Mouse (Mus musculus): Measurements from ENCODE around the gene Ccnt1. TPM values are rescaled to one million over a fixed set of nuclear protein-coding genes. Genes with fewer than 3 reads are reported as not detected.
"Not testable (repeated sequence)": the region's sequence is repeated elsewhere in the genome, so short reads cannot be mapped to it uniquely, and the experiment has no call there.

Gene Ccnt1
- total RNA-seq, 2 experiments from 2014 or later = 34.5 to 40.0 TPM

- peak in 1 of 2 experiments; percentile 33 for DNase-seq
- intact Hi-C loops (cut with DNase I) = loop anchor here (2.0 kb wide), 1 partner anchor 19 kb away; no protein-coding TSS in a partner anchor
Observed at GRCm38 (mm10) chr15:98600036-98600709, 29.4 kb upstream of the Ccnt1 start.

- intact Hi-C loops (cut with DNase I) = no loop called here
- DNase-seq = no peak
Observed at GRCm38 (mm10) chr15:98596609-98597008, 25.9 kb upstream of the Ccnt1 start.

GRCm38 (mm10) chr15:98595049-98595448, 24.3 kb upstream of the Ccnt1 start:
- intact Hi-C loops (cut with DNase I) = no loop called here
- DNase-seq = no peak

GRCm38 (mm10) chr15:98594193-98594592, 23.5 kb upstream of the Ccnt1 start:
- intact Hi-C loops (cut with DNase I) = no loop called here
- DNase-seq = peak in 1 of 2 experiments; percentile 3

- peak in 1 of 2 experiments; percentile 4 for DNase-seq
- intact Hi-C loops (cut with DNase I) = no loop called here
Observed at GRCm38 (mm10) chr15:98591396-98591795, 20.7 kb upstream of the Ccnt1 start.

GRCm38 (mm10) chr15:98589640-98590336, 19.1 kb upstream of the Ccnt1 start:
- intact Hi-C loops (cut with DNase I) = no loop called here
- DNase-seq = peak in 1 of 2 experiments; percentile 5

- DNase-seq = no peak
- intact Hi-C loops (cut with DNase I) = no loop called here
Observed at GRCm38 (mm10) chr15:98587751-98588150, 17.0 kb upstream of the Ccnt1 start.

- DNase-seq; intact Hi-C loops (cut with DNase I): not testable (repeated sequence)
Observed at GRCm38 (mm10) chr15:98586141-98586540, 15.4 kb upstream of the Ccnt1 start.

- intact Hi-C loops (cut with DNase I) = no loop called here
- no peak for DNase-seq
Observed at GRCm38 (mm10) chr15:98585421-98585820, 14.7 kb upstream of the Ccnt1 start.

GRCm38 (mm10) chr15:98582996-98583395, 12.3 kb upstream of the Ccnt1 start:
- DNase-seq = no peak
- intact Hi-C loops (cut with DNase I) = loop anchor here (5.0 kb wide), 1 partner anchor 114 kb away; no protein-coding TSS in a partner anchor

GRCm38 (mm10) chr15:98582410-98582809, 11.7 kb upstream of the Ccnt1 start:
- DNase-seq = peak in 1 of 2 experiments; percentile 49
- intact Hi-C loops (cut with DNase I) = loop anchor here (5.0 kb wide), 1 partner anchor 115 kb away; no protein-coding TSS in a partner anchor

GRCm38 (mm10) chr15:98579795-98580464, 9.2 kb upstream of the Ccnt1 start:
- intact Hi-C loops (cut with DNase I) = loop anchor here (1.0 to 5.0 kb wide), 3 partner anchors 21 to 117 kb away; no protein-coding TSS in a partner anchor
- peak; percentile 88 to 91 for DNase-seq

- intact Hi-C loops (cut with DNase I) = no loop called here
- DNase-seq = no peak
Observed at GRCm38 (mm10) chr15:98579310-98579709, 8.6 kb upstream of the Ccnt1 start.

- intact Hi-C loops (cut with DNase I) = no loop called here
- DNase-seq = no peak
Observed at GRCm38 (mm10) chr15:98573293-98573692, 2.6 kb upstream of the Ccnt1 start.

- intact Hi-C loops (cut with DNase I) = no loop called here
- DNase-seq = no peak
Observed at GRCm38 (mm10) chr15:98569795-98570365, 843 bp downstream of the Ccnt1 start.

GRCm38 (mm10) chr15:98569216-98569615, 1.5 kb downstream of the Ccnt1 start:
- intact Hi-C loops (cut with DNase I) = no loop called here
- DNase-seq = no peak

- DNase-seq = peak in 1 of 2 experiments; percentile 40
- intact Hi-C loops (cut with DNase I) = no loop called here
Observed at GRCm38 (mm10) chr15:98568256-98569033, 2.3 kb downstream of the Ccnt1 start.

GRCm38 (mm10) chr15:98567278-98568134, 3.2 kb downstream of the Ccnt1 start:
- DNase-seq = peak; percentile 100
- intact Hi-C loops (cut with DNase I) = loop anchor here (2.0 kb wide), 1 partner anchor 57 kb away; no protein-coding TSS in a partner anchor

- intact Hi-C loops (cut with DNase I) = loop anchor here (2.0 kb wide), 1 partner anchor 56 kb away; no protein-coding TSS in a partner anchor
- DNase-seq = no peak
Observed at GRCm38 (mm10) chr15:98566973-98567277, 3.8 kb downstream of the Ccnt1 start.

Measured in heart, postnatal 10 days (tissue).